Mouse (Mus musculus) neutrophil, adult 59 days (primary cell): Measurements from ENCODE around the gene Fam71f1. TPM values are rescaled to one million over a fixed set of nuclear protein-coding genes. Genes with fewer than 3 reads are reported as not detected.

Source experiments
- total RNA-seq, 2 experiments: library from RNA; stranded (reverse); gene quantifications; 1 replicate in 1 of 2; 2 replicates in 1 of 2; pipeline ENCODE4 v1.2.4; 2023

Fam71f1 gene
- total RNA-seq = not detected

GRCm38 (mm10) chr6:29318879-29319278 lies at the start of gene Fam71f1:
Gene Fam71f1, plus strand, starts transcription at chr6:29319140.

GRCm38 (mm10) chr6:29272312-29273072 lies 46.4 kb upstream of the Fam71f1 start, which contains the start of gene Hilpda:
Gene Hilpda, plus strand, starts transcription at chr6:29272488.

GRCm38 (mm10) chr6:29279293-29279692 lies 39.6 kb upstream of the Fam71f1 start, which contains the start of gene Fam71f2:
Gene Fam71f2, plus strand, starts transcription at chr6:29279593.

GRCm38 (mm10) chr6:29347665-29348370 lies 28.9 kb downstream of the Fam71f1 start, which contains the start of gene Calu:
Gene Calu, plus strand, starts transcription at chr6:29348069.

Other genes with a start within 250 kb of the Fam71f1 start
- gene Rbm28, start 154.1 kb upstream of the Fam71f1 start, total RNA-seq = 10 to 100 TPM; 18.0 to 24.4 TPM
- not detected for gene Prrt4, start 139.6 kb upstream of the Fam71f1 start, total RNA-seq
- 10 to 100 TPM; 28.5 to 31.0 TPM for gene Impdh1, start 102.8 kb upstream of the Fam71f1 start, total RNA-seq
- gene Hilpda, start 46.7 kb upstream of the Fam71f1 start, total RNA-seq = 1 to 10 TPM; 3.2 to 4.4 TPM
- not detected for gene Fam71f2, start 39.5 kb upstream of the Fam71f1 start, total RNA-seq
- gene Calu, start 28.9 kb downstream of the Fam71f1 start, total RNA-seq = 10 to 100 TPM; 33.1 to 38.9 TPM
- not detected for gene Opn1sw, start 69.3 kb downstream of the Fam71f1 start, total RNA-seq
- gene Ccdc136, start 77.2 kb downstream of the Fam71f1 start, total RNA-seq = under 1 TPM in 1 of 2 experiments, not detected in 1; 0.11 TPM
- not detected for gene Flnc, start 114.1 kb downstream of the Fam71f1 start, total RNA-seq
- gene Atp6v1f, start 148.6 kb downstream of the Fam71f1 start, total RNA-seq = 100 to 1,000 TPM; 147 to 167 TPM
- 1 to 10 TPM; 1.6 to 3.5 TPM for gene Atp6v1fnb, start 152.3 kb downstream of the Fam71f1 start, total RNA-seq
- not detected for gene Kcp, start 188.8 kb downstream of the Fam71f1 start, total RNA-seq
- gene Irf5, start 207.5 kb downstream of the Fam71f1 start, total RNA-seq = 100 to 1,000 TPM in 1 of 2 experiments, 10 to 100 TPM in 1; 85.5 to 146 TPM